Mouse (Mus musculus): ENCODE measurements at regions not wholly inside any gene's neighbourhood (a gene's known extent, or its start where the extent isn't known, plus 50 kb on each side); places are given as distances from the start of the nearest gene placed in this dataset.

GRCm38 (mm10) chr1:39086273-39086672 is 100.9 kb downstream of the Pdcl3 start:
- H3K4me3 ChIP-seq: no peak overlapping the region
- ATAC-seq (replicated peaks; ENCODE audit: insufficient number of reproducible peaks, insufficient read depth, low FRiP score, low read depth): no peak
- H3K4me2 ChIP-seq: no peak overlapping the region
- H3K4me1 ChIP-seq (replicated peaks): peaks cover 6% of the 10 kb centered on the region
- no peaks in the 10 kb centered on the region for H3K36me3 ChIP-seq
- H3K9ac ChIP-seq: no peak overlapping the region
- no peaks in the 10 kb centered on the region for H3K9me3 ChIP-seq (replicated peaks)
- 71% methylated on average over 11 of the region's 11 CpGs for WGBS
- no peaks in the 10 kb centered on the region for H3K27me3 ChIP-seq
- no peak overlapping the region for H3K27ac ChIP-seq

GRCm38 (mm10) chr1:39089875-39090274 is 103.7 kb upstream of the Npas2 start:
- Histone ChIP-seq H3K27me3 (no peaks in the 10 kb centered on the region), H3K9me3 (replicated peaks) (no peaks in the 10 kb centered on the region), H3K36me3 (no peaks in the 10 kb centered on the region), H3K9ac (no peak overlapping the region), H3K4me3 (no peak overlapping the region), H3K4me1 (replicated peaks) (peaks cover 6% of the 10 kb centered on the region), H3K27ac (no peak overlapping the region), H3K4me2 (no peak overlapping the region)
- 0 out of 2 replicates have a peak, but pooled peaks have one; percentile 47 for ATAC-seq (replicated peaks; ENCODE audit: insufficient number of reproducible peaks, insufficient read depth, low FRiP score, low read depth)
- WGBS: 38% methylated on average over 9 of the region's 9 CpGs

- H3K9ac ChIP-seq: no peak overlapping the region
- no peak overlapping the region for H3K27ac ChIP-seq
- H3K4me2 ChIP-seq: no peak overlapping the region
- H3K4me1 ChIP-seq (replicated peaks): peaks cover 6% of the 10 kb centered on the region
- ATAC-seq (replicated peaks; ENCODE audit: insufficient number of reproducible peaks, insufficient read depth, low FRiP score, low read depth): no peak
- 87% methylated on average over 8 of the region's 8 CpGs for WGBS
- H3K9me3 ChIP-seq (replicated peaks): no peaks in the 10 kb centered on the region
- no peaks in the 10 kb centered on the region for H3K36me3 ChIP-seq
- H3K27me3 ChIP-seq: no peaks in the 10 kb centered on the region
- H3K4me3 ChIP-seq: no peak overlapping the region
Observed at GRCm38 (mm10) chr1:39091121-39091520, 102.4 kb upstream of the Npas2 start.

- no peaks in the 10 kb centered on the region for H3K27me3 ChIP-seq
- no peak overlapping the region for H3K9ac ChIP-seq
- no peak overlapping the region for H3K4me2 ChIP-seq
- no peak overlapping the region for H3K27ac ChIP-seq
- no peaks in the 10 kb centered on the region for H3K9me3 ChIP-seq (replicated peaks)
- 84% methylated on average over 3 of the region's 3 CpGs for WGBS
- ATAC-seq (replicated peaks; ENCODE audit: insufficient number of reproducible peaks, insufficient read depth, low FRiP score, low read depth): no peak
- H3K4me1 ChIP-seq (replicated peaks): peaks cover 6% of the 10 kb centered on the region
- H3K36me3 ChIP-seq: no peaks in the 10 kb centered on the region
- no peak overlapping the region for H3K4me3 ChIP-seq
Observed at GRCm38 (mm10) chr1:39091638-39092037, 101.9 kb upstream of the Npas2 start.

DNA sequence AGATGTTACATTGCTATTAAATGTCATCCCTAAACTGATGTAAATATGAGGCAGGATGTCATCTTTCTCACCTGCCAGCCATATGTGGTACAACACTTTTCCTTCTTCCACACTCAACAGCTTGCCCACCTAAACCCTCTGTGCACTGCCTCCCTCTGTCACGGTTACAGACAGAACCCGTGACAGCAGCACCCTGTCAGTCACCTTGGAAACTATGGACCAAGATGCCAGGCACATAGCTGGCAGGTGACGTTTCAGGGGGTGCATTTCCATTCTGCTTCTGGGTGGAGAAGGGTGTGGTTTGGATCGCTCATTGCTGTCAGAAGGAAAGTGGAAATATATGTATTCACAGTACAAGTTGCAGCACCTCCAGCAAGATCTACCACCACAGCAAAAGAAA is 100.2 kb upstream of the Npas2 start:
- WGBS: 73% methylated on average over 4 of the region's 4 CpGs

DNA sequence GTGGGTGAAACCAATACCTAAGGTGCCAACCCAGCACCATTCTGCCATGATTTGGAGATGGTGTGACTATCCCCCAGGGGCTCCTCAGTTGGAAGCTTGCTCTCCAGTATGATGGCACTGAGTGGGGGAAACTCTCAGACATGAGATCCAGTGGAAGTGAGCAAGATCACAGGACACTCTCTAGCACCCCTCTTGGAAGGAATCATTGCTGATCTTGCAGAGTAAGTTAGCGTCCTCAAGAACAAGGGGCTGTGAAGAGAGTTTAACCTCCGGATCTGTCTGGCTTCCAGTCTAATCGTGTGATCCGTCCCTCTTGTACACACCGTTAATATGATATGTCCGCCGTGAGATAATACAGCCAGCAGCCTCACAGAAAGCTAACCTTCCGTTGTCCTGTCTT is 99.5 kb upstream of the Npas2 start:
- H3K9ac ChIP-seq: no peak overlapping the region
- WGBS: 84% methylated on average over 8 of the region's 8 CpGs
- ATAC-seq (replicated peaks; ENCODE audit: insufficient number of reproducible peaks, insufficient read depth, low FRiP score, low read depth): no peak

More for the DNA sequence above, 100.2 kb upstream of the Npas2 start:
- Histone ChIP-seq H3K9me3 (replicated peaks) (no peaks in the 10 kb centered on the region), H3K4me1 (replicated peaks) (peaks cover 12% of the 10 kb centered on the region), H3K9ac (no peak overlapping the region), H3K27ac (no peak overlapping the region), H3K36me3 (no peaks in the 10 kb centered on the region), H3K4me2 (no peak overlapping the region), H3K4me3 (no peak overlapping the region), H3K27me3 (no peaks in the 10 kb centered on the region)
- no peak for ATAC-seq (replicated peaks; ENCODE audit: insufficient number of reproducible peaks, insufficient read depth, low FRiP score, low read depth)

DNA sequence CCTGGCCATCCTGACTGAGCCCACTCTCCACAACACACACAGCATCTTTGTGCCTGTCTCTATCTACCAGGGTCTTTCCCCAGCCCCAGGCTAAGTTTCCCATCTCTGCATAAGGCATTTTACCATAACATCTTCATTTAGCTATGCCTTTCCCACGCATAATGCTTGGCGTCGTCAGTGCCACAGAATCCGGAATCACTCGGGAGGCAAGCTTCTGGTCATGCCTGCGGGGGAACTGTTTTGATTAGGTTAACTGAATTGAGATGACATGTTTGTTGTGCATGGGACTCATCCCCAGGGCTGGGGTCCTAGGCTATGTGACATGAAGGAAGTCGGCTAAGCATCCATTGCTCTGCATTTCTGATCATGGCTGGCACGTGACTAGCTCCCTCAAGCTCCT is 97.6 kb upstream of the Npas2 start:
- Histone ChIP-seq H3K36me3 (no peaks in the 10 kb centered on the region), H3K4me1 (replicated peaks) (peaks cover 6% of the 10 kb centered on the region; the same call in 1 of the 2 replicates), H3K9me3 (replicated peaks) (no peaks in the 10 kb centered on the region), H3K9ac (no peak overlapping the region), H3K27ac (no peak overlapping the region), H3K27me3 (no peaks in the 10 kb centered on the region), H3K4me3 (no peak overlapping the region), H3K4me2 (no peak overlapping the region)
- no peak for ATAC-seq (replicated peaks; ENCODE audit: insufficient number of reproducible peaks, insufficient read depth, low FRiP score, low read depth)
- WGBS: 90% methylated on average over 8 of the region's 8 CpGs

More for the DNA sequence above, 99.5 kb upstream of the Npas2 start:
- H3K4me1 ChIP-seq (replicated peaks): peaks cover 12% of the 10 kb centered on the region
- no peaks in the 10 kb centered on the region for H3K27me3 ChIP-seq
- H3K4me2 ChIP-seq: no peak overlapping the region
- no peaks in the 10 kb centered on the region for H3K36me3 ChIP-seq
- H3K27ac ChIP-seq: no peak overlapping the region
- H3K4me3 ChIP-seq: no peak overlapping the region
- H3K9me3 ChIP-seq (replicated peaks): no peaks in the 10 kb centered on the region

- no peak for ATAC-seq (replicated peaks; ENCODE audit: insufficient number of reproducible peaks, insufficient read depth, low FRiP score, low read depth)
- no peak overlapping the region for H3K27ac ChIP-seq
- H3K36me3 ChIP-seq: no peaks in the 10 kb centered on the region
- H3K27me3 ChIP-seq: no peaks in the 10 kb centered on the region
- H3K9me3 ChIP-seq (replicated peaks): no peaks in the 10 kb centered on the region
- no peak overlapping the region for H3K9ac ChIP-seq
- H3K4me1 ChIP-seq (replicated peaks): peaks cover 6% of the 10 kb centered on the region; the same call in 1 of the 2 replicates
- no peak overlapping the region for H3K4me3 ChIP-seq
- no peak overlapping the region for H3K4me2 ChIP-seq
- 65% methylated on average over 3 of the region's 3 CpGs for WGBS
Observed at GRCm38 (mm10) chr1:39096726-39097125, 96.8 kb upstream of the Npas2 start.

GRCm38 (mm10) chr1:39097499-39097898 is 96.0 kb upstream of the Npas2 start:
- no peaks in the 10 kb centered on the region for H3K36me3 ChIP-seq
- no peak overlapping the region for H3K4me3 ChIP-seq
- peaks cover 6% of the 10 kb centered on the region; the same call in 1 of the 2 replicates for H3K4me1 ChIP-seq (replicated peaks)
- no peaks in the 10 kb centered on the region for H3K9me3 ChIP-seq (replicated peaks)
- no peak overlapping the region for H3K9ac ChIP-seq
- no peaks in the 10 kb centered on the region for H3K27me3 ChIP-seq
- 82% methylated on average over 10 of the region's 10 CpGs for WGBS
- no peak overlapping the region for H3K4me2 ChIP-seq
- no peak for ATAC-seq (replicated peaks; ENCODE audit: insufficient number of reproducible peaks, insufficient read depth, low FRiP score, low read depth)
- H3K27ac ChIP-seq: no peak overlapping the region

GRCm38 (mm10) chr1:39098154-39098553 is 95.4 kb upstream of the Npas2 start:
- peaks cover 6% of the 10 kb centered on the region; the same call in 1 of the 2 replicates for H3K4me1 ChIP-seq (replicated peaks)
- no peak overlapping the region for H3K4me2 ChIP-seq
- H3K36me3 ChIP-seq: no peaks in the 10 kb centered on the region
- H3K9ac ChIP-seq: no peak overlapping the region
- H3K4me3 ChIP-seq: no peak overlapping the region
- H3K27ac ChIP-seq: no peak overlapping the region
- H3K27me3 ChIP-seq: no peaks in the 10 kb centered on the region
- 91% methylated on average over 5 of the region's 5 CpGs for WGBS
- ATAC-seq (replicated peaks; ENCODE audit: insufficient number of reproducible peaks, insufficient read depth, low FRiP score, low read depth): no peak
- no peaks in the 10 kb centered on the region for H3K9me3 ChIP-seq (replicated peaks)

GRCm38 (mm10) chr1:39099246-39099645 is 94.3 kb upstream of the Npas2 start:
- no peak overlapping the region for H3K27ac ChIP-seq
- H3K9ac ChIP-seq: no peak overlapping the region
- H3K4me2 ChIP-seq: no peak overlapping the region
- no peak overlapping the region for H3K4me3 ChIP-seq
- ATAC-seq (replicated peaks; ENCODE audit: insufficient number of reproducible peaks, insufficient read depth, low FRiP score, low read depth): no peak
- H3K27me3 ChIP-seq: no peaks in the 10 kb centered on the region
- 74% methylated on average over 7 of the region's 7 CpGs for WGBS
- H3K36me3 ChIP-seq: no peaks in the 10 kb centered on the region
- H3K4me1 ChIP-seq (replicated peaks): peaks cover 6% of the 10 kb centered on the region; the same call in 1 of the 2 replicates
- no peaks in the 10 kb centered on the region for H3K9me3 ChIP-seq (replicated peaks)

- H3K4me3 ChIP-seq: no peak overlapping the region
- no peaks in the 10 kb centered on the region for H3K27me3 ChIP-seq
- ATAC-seq (replicated peaks; ENCODE audit: insufficient number of reproducible peaks, insufficient read depth, low FRiP score, low read depth): no peak
- H3K4me1 ChIP-seq (replicated peaks): peaks cover 11% of the 10 kb centered on the region
- no peaks in the 10 kb centered on the region for H3K9me3 ChIP-seq (replicated peaks)
- no peak overlapping the region for H3K27ac ChIP-seq
- no peaks in the 10 kb centered on the region for H3K36me3 ChIP-seq
- no peak overlapping the region for H3K4me2 ChIP-seq
- no peak overlapping the region for H3K9ac ChIP-seq
Observed at GRCm38 (mm10) chr1:39100492-39100891, 93.0 kb upstream of the Npas2 start.

Data from heart, embryonic 15.5 days (tissue).